Mouse (Mus musculus) ES-E14 (cell line): ENCODE measurements around the gene Fkbp1a. TPM values are rescaled to one million over a fixed set of nuclear protein-coding genes. Genes with fewer than 3 reads are reported as not detected.

Experiments used
- DNase-seq: peaks from one replicate; pipeline ENCODE4 v3.0.0-alpha.2; 2013; ENCODE audit warnings: low read depth, low spot score
- H3K27ac ChIP-seq: 2 replicates; pipeline ENCODE4 v1.5.1; 2012; ENCODE audit warnings: low read depth, mild to moderate bottlenecking, low read length, moderate library complexity, mixed read lengths; ENCODE audit not compliant: poor library complexity, insufficient read depth, severe bottlenecking
- H3K36me3 ChIP-seq: 2 replicates; pipeline ENCODE4 v1.6.1; 2012; ENCODE audit warnings: mild to moderate bottlenecking, low read length, moderate library complexity, mixed read lengths; ENCODE audit not compliant: control insufficient read depth, poor library complexity, insufficient read depth, severe bottlenecking
- H3K4me1 ChIP-seq, 2 experiments: fragments of 150-350 bp in 1 of 2; sonication (generic) in 1 of 2; 2 replicates each; pipeline ENCODE4 v1.6.1; 2012; ENCODE audit warnings: low read length in 2 of 2, mild to moderate bottlenecking in 1 of 2, mixed read lengths in 1 of 2; ENCODE audit not compliant: control insufficient read depth in 2 of 2, insufficient read depth in 2 of 2, poor library complexity in 1 of 2
- H3K4me3 ChIP-seq, 2 experiments: fragments of 150-350 bp in 1 of 2; sonication (generic) in 1 of 2; 2 replicates each; pipeline ENCODE4 v1.5.1; 2012; ENCODE audit warnings: low read length in 2 of 2, low read depth in 1 of 2, mild to moderate bottlenecking in 1 of 2, mixed read lengths in 1 of 2; ENCODE audit not compliant: insufficient read depth in 1 of 2, poor library complexity in 1 of 2, severe bottlenecking in 1 of 2
- H3K9ac ChIP-seq: 2 replicates; pipeline ENCODE4 v1.6.1; 2012; ENCODE audit warnings: low read depth, mild to moderate bottlenecking, low read length, mixed read lengths; ENCODE audit not compliant: poor library complexity, insufficient read depth, severe bottlenecking
- H3K9me3 ChIP-seq: fragments of 150-350 bp; sonication (generic); 2 replicates; pipeline ENCODE4 v1.6.1; 2012; ENCODE audit warnings: low read depth, mild to moderate bottlenecking, low read length; ENCODE audit not compliant: control insufficient read depth, insufficient read depth
- CHD2 ChIP-seq: IDR thresholded peaks from 2 replicates; pipeline ENCODE4 v1.6.1; 2014; ENCODE audit warnings: mild to moderate bottlenecking, low read depth, low read length, inconsistent platforms
- HCFC1 ChIP-seq: IDR thresholded peaks from 2 replicates; pipeline ENCODE4 v1.6.1; 2012; ENCODE audit warnings: low read length, inconsistent platforms, borderline replicate concordance; ENCODE audit not compliant: insufficient read depth
- MAFK ChIP-seq: IDR thresholded peaks from 2 replicates; pipeline ENCODE4 v1.6.1; 2014; ENCODE audit warnings: mild to moderate bottlenecking, low read depth, low read length, inconsistent platforms; ENCODE audit not compliant: insufficient read depth
- ZC3H11A ChIP-seq: IDR thresholded peaks from 2 replicates; pipeline ENCODE4 v1.6.1; 2012; ENCODE audit warnings: low read depth, mild to moderate bottlenecking, inconsistent platforms, low read length, borderline replicate concordance
- ZNF384 ChIP-seq: IDR thresholded peaks from 2 replicates; pipeline ENCODE4 v1.6.1; 2012; ENCODE audit warnings: low read depth, low read length, inconsistent platforms
- in situ Hi-C, 2 experiments: fragments of 600-800 bp; cut with MboI; formaldehyde crosslinking; loops; one replicate each; pipeline ENCODE4 v1.15.1; 2025; ENCODE audit warnings: low sequenced_read_pairs in 2 of 2, inconsistent platforms in 1 of 2; ENCODE audit not compliant: unreplicated experiment in 2 of 2
- total RNA-seq: library from RNA; depleted of rRNA; stranded (reverse); fragments of 300-350 nt; gene quantifications from 2 replicates; pipeline ENCODE4 v1.2.3, GENCODE M21; 2012; rRNA removed

The Fkbp1a gene
- total RNA-seq = 53.8 and 79.5 TPM in 2 replicates

DNA sequence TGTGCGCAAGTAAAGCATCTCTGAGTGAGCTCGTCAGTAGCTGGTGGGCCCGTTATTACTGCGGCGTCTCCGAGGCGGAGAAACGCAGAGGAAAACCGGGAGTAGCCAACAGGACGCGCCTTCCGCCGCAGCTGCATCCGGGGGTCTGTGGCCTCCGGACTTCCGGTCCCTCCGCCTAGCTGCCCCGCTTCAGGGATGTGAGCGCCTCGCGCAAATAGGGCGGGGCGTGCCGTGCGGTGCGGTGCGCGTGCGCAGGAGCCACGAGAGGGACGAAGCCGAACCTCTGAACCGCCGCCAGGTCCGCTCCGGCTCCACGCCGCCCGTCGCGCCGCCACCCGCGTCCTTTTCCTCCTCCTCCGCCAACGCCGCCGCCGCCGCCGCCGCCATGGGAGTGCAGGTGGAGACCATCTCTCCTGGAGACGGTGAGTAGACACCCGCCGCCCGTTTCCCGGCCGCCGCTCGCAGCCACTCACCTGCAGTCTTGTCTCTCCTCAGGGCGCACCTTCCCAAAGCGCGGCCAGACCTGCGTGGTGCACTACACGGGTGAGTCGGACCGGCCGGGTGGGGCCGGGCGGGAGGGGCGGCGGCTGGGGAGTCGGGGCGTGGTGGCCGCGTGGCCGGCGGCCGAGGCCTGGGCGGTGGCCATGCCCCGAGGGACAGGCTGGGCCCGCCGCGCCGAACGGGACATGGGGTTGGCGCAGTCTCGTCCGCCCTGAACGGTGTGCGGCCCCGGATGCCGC, at the start of gene Fkbp1a:
Gene Fkbp1a, plus strand, starts transcription at position 161 of the 740 bp plus-strand sequence.
- TF ChIP-seq ZNF384 (no peak), CHD2 (no peak), ZC3H11A (no peak), HCFC1 (0 out of 2 replicates have a peak, but pooled peaks have one; percentile 56), MAFK (no peak)
- Histone ChIP-seq H3K36me3 (peaks cover 35% of the 10 kb centered on the region), H3K9me3 (no peaks in the 10 kb centered on the region), H3K4me1 (peaks cover 0 to 9% of the 10 kb centered on the region in 2 experiments; a peak in 3 of 4 replicates), H3K9ac (peak within 1 kb of the TSS; percentile 86), H3K4me3 (peak within 1 kb of the TSS; percentile 76 to 88), H3K27ac (peak within 1 kb of the TSS; percentile 50)
- DNase-seq = peak; percentile 83
- in situ Hi-C loops = no loop called here

DNA sequence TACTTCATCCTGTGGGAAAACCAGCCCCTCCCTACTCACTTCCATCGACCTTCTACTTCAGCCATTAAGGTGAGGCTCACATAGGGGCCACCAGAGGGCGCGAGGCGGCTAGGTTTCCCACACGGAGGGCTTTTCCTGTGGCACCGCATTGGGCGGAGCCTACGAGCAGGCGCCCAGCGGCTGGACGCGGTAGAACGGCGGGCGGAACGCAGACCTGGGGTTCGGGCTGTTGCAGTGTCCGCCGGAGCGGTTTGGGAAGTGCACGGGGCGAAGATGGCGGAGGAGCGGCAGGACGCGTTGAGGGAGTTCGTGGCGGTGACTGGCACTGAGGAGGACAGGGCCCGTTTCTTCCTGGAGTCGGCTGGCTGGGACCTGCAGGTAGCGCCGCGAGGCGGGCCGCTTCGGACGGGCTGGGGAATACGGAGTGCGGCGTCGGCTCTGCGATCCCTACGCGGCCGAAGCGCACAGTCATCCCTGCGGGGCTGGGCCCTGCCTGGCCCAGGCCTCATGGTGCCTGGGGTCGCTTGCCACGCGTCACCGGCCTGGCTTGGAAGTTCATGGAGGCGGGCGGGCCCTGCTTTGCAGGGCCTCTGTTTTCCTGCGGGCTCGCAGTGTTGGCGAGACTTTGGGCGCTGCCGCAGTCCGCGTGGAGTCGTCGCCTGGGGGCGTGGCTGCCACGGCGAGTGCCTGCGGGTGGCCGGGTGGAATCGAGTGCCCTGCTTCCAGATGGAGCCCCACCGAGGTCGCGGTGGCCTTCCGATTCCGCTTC, 48.1 kb upstream of the Fkbp1a start, which contains the start of gene Nsfl1c:
Gene Nsfl1c, plus strand, starts transcription at position 148 of the 769 bp plus-strand sequence.
- H3K4me1 ChIP-seq = peaks cover 0 to 9% of the 10 kb centered on the region in 2 experiments; a peak in 2 of 4 replicates
- peaks cover 9% of the 10 kb centered on the region for H3K36me3 ChIP-seq
- H3K9me3 ChIP-seq = no peaks in the 10 kb centered on the region
- in situ Hi-C loops = no loop called here
- H3K27ac ChIP-seq = peak within 1 kb of the TSS; percentile 54; the same call in 1 of the 2 replicates
- no peak for TF ChIP-seq CHD2
- peak; percentile 84 for TF ChIP-seq HCFC1
- TF ChIP-seq MAFK = no peak
- TF ChIP-seq ZC3H11A = peak; percentile 42
- 0 out of 2 replicates have a peak, but pooled peaks have one; percentile 33 for TF ChIP-seq ZNF384
- H3K4me3 ChIP-seq = peak within 1 kb of the TSS; percentile 95
- DNase-seq = peak; percentile 91
- peak within 1 kb of the TSS; percentile 96 for H3K9ac ChIP-seq

DNA sequence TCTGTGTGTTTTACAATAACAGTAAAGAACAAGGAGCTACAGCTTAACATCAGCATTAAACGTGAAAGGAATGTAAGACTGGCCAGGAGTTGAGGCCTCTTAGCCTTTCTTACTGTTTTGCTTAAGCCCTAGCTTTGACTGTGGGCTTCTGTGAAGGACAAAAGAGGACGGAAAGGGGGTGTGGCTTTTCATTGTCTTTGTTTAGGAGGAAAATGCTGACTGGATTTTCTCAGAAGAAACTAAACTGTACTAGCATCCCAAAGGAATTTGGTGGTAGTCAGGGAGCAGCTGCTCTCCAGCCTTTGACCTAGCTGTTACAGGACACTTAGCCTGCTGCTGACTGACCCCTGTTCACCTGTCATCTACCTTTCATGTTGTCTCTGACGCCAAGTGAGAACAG, 43.9 kb upstream of the Fkbp1a start:
- Histone ChIP-seq H3K36me3 (peaks cover 19% of the 10 kb centered on the region), H3K4me3 (no peak overlapping the region), H3K9ac (no peak overlapping the region), H3K9me3 (no peaks in the 10 kb centered on the region), H3K27ac (no peak overlapping the region), H3K4me1 (peaks cover 0 to 9% of the 10 kb centered on the region in 2 experiments; a peak in 2 of 4 replicates)
- no peak for TF ChIP-seq CHD2
- peak; percentile 79 for TF ChIP-seq MAFK
- DNase-seq = peak; percentile 24
- in situ Hi-C loops = no loop called here

DNA sequence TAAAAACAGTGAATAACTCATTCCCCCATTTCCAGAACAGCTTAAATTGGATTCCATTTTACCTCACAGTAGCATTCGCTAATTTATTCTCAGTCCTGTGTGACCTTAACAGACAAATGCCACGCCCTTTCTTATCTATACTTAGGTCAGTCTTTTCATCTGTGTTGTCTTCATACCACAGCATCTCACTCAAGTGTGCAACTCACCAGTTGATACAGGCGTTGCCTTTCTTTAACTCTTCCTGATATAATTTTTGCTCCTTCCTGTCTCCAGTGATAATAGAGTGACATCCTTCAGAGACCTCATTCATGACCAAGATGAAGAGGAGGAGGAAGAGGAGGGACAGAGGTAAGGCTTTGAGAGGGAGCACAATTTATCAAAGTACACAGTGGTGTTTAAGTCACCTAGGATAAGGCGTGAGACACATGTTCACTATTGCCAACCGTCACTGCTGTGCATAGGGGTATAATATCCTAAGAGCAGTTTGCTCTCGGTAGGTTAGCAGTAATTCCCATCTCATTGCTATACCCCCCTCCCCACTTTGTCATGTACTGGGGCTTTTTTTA, 41.8 kb upstream of the Fkbp1a start:
- Histone ChIP-seq H3K4me3 (no peak overlapping the region), H3K27ac (no peak overlapping the region), H3K36me3 (peaks cover 24% of the 10 kb centered on the region), H3K4me1 (0 out of 4 replicates have a peak, but pooled peaks cover 0 to 3% of the 10 kb centered on the region in 2 experiments), H3K9ac (no peak overlapping the region), H3K9me3 (no peaks in the 10 kb centered on the region)
- DNase-seq = no peak
- in situ Hi-C loops = no loop called here
- TF ChIP-seq CHD2 (no peak), HCFC1 (no peak), ZC3H11A (no peak), MAFK (no peak), ZNF384 (no peak)
